Mouse (Mus musculus): Measurements from ENCODE around the gene Rassf5. TPM values are rescaled to one million over a fixed set of nuclear protein-coding genes. Genes with fewer than 3 reads are reported as not detected.

Rassf5 gene
- polyA plus RNA-seq, 1 experiment: 2.3 TPM

GRCm38 (mm10) chr1:131223345-131223744 lies 21.7 kb downstream of the Rassf5 start:
- no peak for TF ChIP-seq CEBPB (IDR thresholded peaks at IDR 0.05; ENCODE audit: low read depth)
- no peak for TF ChIP-seq USF1 (IDR thresholded peaks at IDR 0.05; ENCODE audit: low read depth)
- TF ChIP-seq CTCF (IDR thresholded peaks at IDR 0.05; ENCODE audit: control insufficient read depth, insufficient read depth, insufficient read length): no peak
- TF ChIP-seq MYOD1 (IDR thresholded peaks at IDR 0.05; ENCODE audit: control insufficient read depth, insufficient read length, low read depth): no peak
- TF ChIP-seq MYOG (IDR thresholded peaks at IDR 0.05; ENCODE audit: control insufficient read depth, extremely low read depth, insufficient read length): no peak
- TF ChIP-seq MAX (IDR thresholded peaks at IDR 0.05): no peak
- no peak for TF ChIP-seq FOSL1 (IDR thresholded peaks at IDR 0.05; ENCODE audit: insufficient read depth, low read length, poor library complexity, severe bottlenecking)
- Histone ChIP-seq H3K27me3 (ENCODE audit: control insufficient read depth, insufficient read depth, insufficient read length) (no peaks in the 10 kb centered on the region), H3K79me3 (ENCODE audit: low read depth) (no peaks in the 10 kb centered on the region), H3ac (ENCODE audit: control insufficient read depth, insufficient read length, low read depth) (no peak overlapping the region), H3K36me3 (ENCODE audit: control insufficient read depth, insufficient read depth) (no peaks in the 10 kb centered on the region), H3K79me2 (ENCODE audit: control insufficient read depth, insufficient read depth) (no peaks in the 10 kb centered on the region), H3K4me3 (ENCODE audit: insufficient read depth, poor library complexity, severe bottlenecking) (no peak overlapping the region)

GRCm38 (mm10) chr1:131221822-131222590 lies 23.1 kb downstream of the Rassf5 start:
- Histone ChIP-seq H3ac (ENCODE audit: control insufficient read depth, insufficient read length, low read depth) (no peak overlapping the region), H3K4me3 (ENCODE audit: insufficient read depth, poor library complexity, severe bottlenecking) (no peak overlapping the region), H3K79me3 (ENCODE audit: low read depth) (no peaks in the 10 kb centered on the region), H3K27me3 (ENCODE audit: control insufficient read depth, insufficient read depth, insufficient read length) (no peaks in the 10 kb centered on the region), H3K79me2 (ENCODE audit: control insufficient read depth, insufficient read depth) (no peaks in the 10 kb centered on the region), H3K36me3 (ENCODE audit: control insufficient read depth, insufficient read depth) (no peaks in the 10 kb centered on the region)
- TF ChIP-seq MYOD1 (IDR thresholded peaks at IDR 0.05; ENCODE audit: control insufficient read depth, insufficient read length, low read depth) (no peak), MYOG (IDR thresholded peaks at IDR 0.05; ENCODE audit: control insufficient read depth, extremely low read depth, insufficient read length) (no peak), USF1 (IDR thresholded peaks at IDR 0.05; ENCODE audit: low read depth) (no peak), CEBPB (IDR thresholded peaks at IDR 0.05; ENCODE audit: low read depth) (no peak), CTCF (IDR thresholded peaks at IDR 0.05; ENCODE audit: control insufficient read depth, insufficient read depth, insufficient read length) (no peak), MAX (IDR thresholded peaks at IDR 0.05) (no peak), FOSL1 (IDR thresholded peaks at IDR 0.05; ENCODE audit: insufficient read depth, low read length, poor library complexity, severe bottlenecking) (no peak)

GRCm38 (mm10) chr1:131218933-131219332 lies 26.1 kb downstream of the Rassf5 start:
- Histone ChIP-seq H3K4me3 (ENCODE audit: insufficient read depth, poor library complexity, severe bottlenecking) (no peak overlapping the region), H3K79me2 (ENCODE audit: control insufficient read depth, insufficient read depth) (no peaks in the 10 kb centered on the region), H3K27me3 (ENCODE audit: control insufficient read depth, insufficient read depth, insufficient read length) (no peaks in the 10 kb centered on the region), H3K79me3 (ENCODE audit: low read depth) (no peaks in the 10 kb centered on the region), H3K36me3 (ENCODE audit: control insufficient read depth, insufficient read depth) (no peaks in the 10 kb centered on the region), H3ac (ENCODE audit: control insufficient read depth, insufficient read length, low read depth) (no peak overlapping the region)
- no peak for TF ChIP-seq MYOG (IDR thresholded peaks at IDR 0.05; ENCODE audit: control insufficient read depth, extremely low read depth, insufficient read length)
- TF ChIP-seq CTCF (IDR thresholded peaks at IDR 0.05; ENCODE audit: control insufficient read depth, insufficient read depth, insufficient read length): no peak
- no peak for TF ChIP-seq CEBPB (IDR thresholded peaks at IDR 0.05; ENCODE audit: low read depth)
- TF ChIP-seq FOSL1 (IDR thresholded peaks at IDR 0.05; ENCODE audit: insufficient read depth, low read length, poor library complexity, severe bottlenecking): no peak
- TF ChIP-seq MYOD1 (IDR thresholded peaks at IDR 0.05; ENCODE audit: control insufficient read depth, insufficient read length, low read depth): no peak
- TF ChIP-seq MAX (IDR thresholded peaks at IDR 0.05): no peak
- no peak for TF ChIP-seq USF1 (IDR thresholded peaks at IDR 0.05; ENCODE audit: low read depth)

- Histone ChIP-seq H3K36me3 (ENCODE audit: control insufficient read depth, insufficient read depth) (no peaks in the 10 kb centered on the region), H3ac (ENCODE audit: control insufficient read depth, insufficient read length, low read depth) (no peak overlapping the region), H3K4me3 (ENCODE audit: insufficient read depth, poor library complexity, severe bottlenecking) (no peak overlapping the region), H3K79me2 (ENCODE audit: control insufficient read depth, insufficient read depth) (no peaks in the 10 kb centered on the region), H3K79me3 (ENCODE audit: low read depth) (no peaks in the 10 kb centered on the region), H3K27me3 (ENCODE audit: control insufficient read depth, insufficient read depth, insufficient read length) (no peaks in the 10 kb centered on the region)
- no peak for TF ChIP-seq MYOG (IDR thresholded peaks at IDR 0.05; ENCODE audit: control insufficient read depth, extremely low read depth, insufficient read length)
- TF ChIP-seq USF1 (IDR thresholded peaks at IDR 0.05; ENCODE audit: low read depth): no peak
- no peak for TF ChIP-seq CEBPB (IDR thresholded peaks at IDR 0.05; ENCODE audit: low read depth)
- TF ChIP-seq FOSL1 (IDR thresholded peaks at IDR 0.05; ENCODE audit: insufficient read depth, low read length, poor library complexity, severe bottlenecking): no peak
- TF ChIP-seq MYOD1 (IDR thresholded peaks at IDR 0.05; ENCODE audit: control insufficient read depth, insufficient read length, low read depth): no peak
- no peak for TF ChIP-seq MAX (IDR thresholded peaks at IDR 0.05)
- TF ChIP-seq CTCF (IDR thresholded peaks at IDR 0.05; ENCODE audit: control insufficient read depth, insufficient read depth, insufficient read length): no peak
These were observed 31.7 kb downstream of the Rassf5 start for GRCm38 (mm10) chr1:131213361-131213760.

- no peak overlapping the region for H3ac ChIP-seq (ENCODE audit: control insufficient read depth, insufficient read length, low read depth)
- H3K79me3 ChIP-seq (ENCODE audit: low read depth): no peaks in the 10 kb centered on the region
- H3K4me3 ChIP-seq (ENCODE audit: insufficient read depth, poor library complexity, severe bottlenecking): no peak overlapping the region
- no peaks in the 10 kb centered on the region for H3K79me2 ChIP-seq (ENCODE audit: control insufficient read depth, insufficient read depth)
- TF ChIP-seq MYOD1 (IDR thresholded peaks at IDR 0.05; ENCODE audit: control insufficient read depth, insufficient read length, low read depth) (no peak), MYOG (IDR thresholded peaks at IDR 0.05; ENCODE audit: control insufficient read depth, extremely low read depth, insufficient read length) (no peak), CEBPB (IDR thresholded peaks at IDR 0.05; ENCODE audit: low read depth) (no peak), CTCF (IDR thresholded peaks at IDR 0.05; ENCODE audit: control insufficient read depth, insufficient read depth, insufficient read length) (no peak), MAX (IDR thresholded peaks at IDR 0.05) (no peak)
- no peaks in the 10 kb centered on the region for H3K36me3 ChIP-seq (ENCODE audit: control insufficient read depth, insufficient read depth)
- no peaks in the 10 kb centered on the region for H3K27me3 ChIP-seq (ENCODE audit: control insufficient read depth, insufficient read depth, insufficient read length)
These were observed 32.1 kb downstream of the Rassf5 start for GRCm38 (mm10) chr1:131212956-131213355.

Data from C2C12 (cell line).